Mouse (Mus musculus): ENCODE measurements at regions not wholly inside any gene's neighbourhood (a gene's known extent, or its start where the extent isn't known, plus 50 kb on each side); places are given as distances from the start of the nearest gene placed in this dataset.
"Not testable (repeated sequence)": the region's sequence is repeated elsewhere in the genome, so short reads cannot be mapped to it uniquely, and the experiment has no call there.

DNA sequence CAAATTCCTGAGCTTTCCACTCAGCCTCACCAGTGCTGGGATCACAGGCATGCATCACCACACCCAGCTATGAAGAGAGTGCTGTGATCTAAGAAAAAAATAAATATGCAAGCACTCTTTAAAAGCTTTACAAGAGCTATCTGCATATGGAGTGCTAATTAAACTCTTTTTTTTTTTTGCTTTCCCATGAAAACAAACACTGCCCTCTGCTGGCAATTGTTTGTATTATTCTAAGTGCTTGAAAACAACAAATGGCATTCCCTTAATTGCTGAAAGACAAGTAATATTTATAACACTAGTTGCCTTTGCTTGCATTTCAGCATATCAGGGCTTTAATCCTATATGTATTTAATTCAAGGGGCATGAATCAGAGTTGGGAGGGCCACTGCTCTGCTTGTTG lies 91.8 kb downstream of the 5730507C01Rik start:
- not testable (repeated sequence) for DNase-seq (ENCODE audit: low spot score in 2 of 2)

GRCm38 (mm10) chr12:18609835-18610234 lies 95.5 kb downstream of the 5730507C01Rik start:
- DNase-seq (ENCODE audit: low spot score in 2 of 2): peak; percentile 11 to 28

GRCm38 (mm10) chr12:18610581-18610980 lies 96.3 kb downstream of the 5730507C01Rik start:
- not testable (repeated sequence) for DNase-seq (ENCODE audit: low spot score in 2 of 2)

Measured in right cerebral cortex, adult 2 months (tissue).